Mouse (Mus musculus) midbrain, postnatal 0 days (tissue): ENCODE results near the gene Krtap12-1. TPM values are rescaled to one million over a fixed set of nuclear protein-coding genes. Genes with fewer than 3 reads are reported as not detected.
A peak's percentile ranks its signal among the peaks of the same experiment; 100 is the strongest.
"Not testable (repeated sequence)": the region's sequence is repeated elsewhere in the genome, so short reads cannot be mapped to it uniquely, and the experiment has no call there.

ENCODE experiments used
- ATAC-seq: fragments of 200-750 bp; cut with Nextera tagmentation; 2 replicates; pipeline ENCODE4 v1.8.0; 2017; ENCODE audit warnings: moderate number of reproducible peaks, mild to moderate bottlenecking, moderate TSS enrichment, moderate library complexity; ENCODE audit not compliant: low FRiP score
- DNase-seq: peaks from one replicate; pipeline ENCODE4 v3.0.0-alpha.2; 2015; ENCODE audit warnings: low spot score
- H3K27ac ChIP-seq: fragments of 300-500 bp; sonication (generic); 2 replicates; pipeline ENCODE4 v1.5.1; 2014; ENCODE audit warnings: low read depth, mild to moderate bottlenecking, low read length, mixed read lengths
- H3K27me3 ChIP-seq: fragments of 300-500 bp; sonication (generic); 2 replicates; pipeline ENCODE4 v1.6.1; 2014; ENCODE audit warnings: low read length, control low read depth, mixed read lengths; ENCODE audit not compliant: insufficient read depth
- H3K36me3 ChIP-seq: fragments of 300-500 bp; sonication (generic); 2 replicates; pipeline ENCODE4 v1.6.1; 2014; ENCODE audit warnings: low read length, control low read depth, mixed read lengths; ENCODE audit not compliant: insufficient read depth
- H3K4me1 ChIP-seq: fragments of 300-500 bp; sonication (generic); 2 replicates; pipeline ENCODE4 v1.6.1; 2014; ENCODE audit warnings: mild to moderate bottlenecking, control low read depth, antibody characterized with exemption, low read length, mixed read lengths; ENCODE audit not compliant: insufficient read depth
- H3K4me2 ChIP-seq: fragments of 300-500 bp; sonication (generic); 2 replicates; pipeline ENCODE4 v1.6.1; 2014; ENCODE audit warnings: low read depth, mild to moderate bottlenecking, low read length, mixed read lengths; ENCODE audit not compliant: poor library complexity, severe bottlenecking
- H3K4me3 ChIP-seq: fragments of 300-500 bp; sonication (generic); 2 replicates; pipeline ENCODE4 v1.5.1; 2014; ENCODE audit warnings: low read depth, mild to moderate bottlenecking, low read length, moderate library complexity
- H3K9ac ChIP-seq: fragments of 300-500 bp; sonication (generic); replicated peaks from 2 replicates; pipeline ENCODE4 v1.6.1; 2014; ENCODE audit warnings: mild to moderate bottlenecking, low read length, moderate library complexity, mixed read lengths; ENCODE audit not compliant: poor library complexity, severe bottlenecking
- H3K9me3 ChIP-seq: fragments of 300-500 bp; sonication (generic); 2 replicates; pipeline ENCODE4 v1.6.1; 2016; ENCODE audit warnings: low read length, control low read depth
- CTCF ChIP-seq: IDR thresholded peaks from 2 replicates; pipeline ENCODE4 v1.5.1; 2016; ENCODE audit warnings: antibody characterized with exemption, mild to moderate bottlenecking
- WGBS: fragments of 180-500 bp; shearing (Covaris S2); extraction: QIAGEN DNeasy Blood & Tissue Kit; methylation state at CpG from one replicate; pipeline ENCODE4 v1.1.7; 2014; 5-methylcytosine and 5-hydroxymethylcytosine counted together
- polyA plus RNA-seq: library from polyadenylated mRNA; unstranded; fragments of >200 nt; fragmentation: Nextera tagmentation; extraction: Ambion mirVana; gene quantifications from 2 replicates; pipeline ENCODE4 v1.2.1, GENCODE M21; 2015
- total RNA-seq: library from RNA; depleted of rRNA; stranded (reverse); fragments of >200 nt; gene quantifications from 2 replicates; pipeline ENCODE4 v1.2.3, GENCODE M21; 2014

Gene Krtap12-1
- total and polyA plus RNA-seq, 2 experiments from 2014 or later, result not detected

DNA sequence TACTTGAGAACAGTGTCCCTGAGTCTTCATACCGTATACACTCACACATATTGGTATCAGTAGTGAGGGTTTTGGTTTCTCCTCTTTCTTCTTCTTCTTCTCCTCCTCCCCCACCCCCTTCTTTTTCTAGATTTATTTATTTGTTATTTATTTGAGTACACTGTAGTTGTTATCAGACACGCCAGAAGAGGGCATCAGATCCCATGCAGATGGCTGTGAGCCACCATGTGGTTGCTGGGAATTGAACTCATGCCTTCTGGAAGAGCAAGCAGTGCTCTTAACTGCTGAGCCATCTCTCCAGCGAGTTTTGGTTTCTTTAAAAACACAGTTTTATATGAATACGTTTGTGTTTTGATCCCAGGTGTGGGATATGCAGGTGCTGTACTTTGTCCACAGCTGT lies 7.9 kb downstream of the Krtap12-1 start:
- WGBS, result 71% methylated on average over 4 of the region's 4 CpGs
- no peak overlapping the region for H3K27ac ChIP-seq
- no peak overlapping the region for H3K9ac ChIP-seq
- H3K4me3 ChIP-seq, result no peak overlapping the region
- peak; percentile 41 for TF ChIP-seq CTCF
- no peaks in the 10 kb centered on the region for H3K27me3 ChIP-seq
- H3K9me3 ChIP-seq, result no peaks in the 10 kb centered on the region
- H3K4me2 ChIP-seq, result no peak overlapping the region
- no peaks in the 10 kb centered on the region for H3K36me3 ChIP-seq
- H3K4me1 ChIP-seq, result no peaks in the 10 kb centered on the region
- DNase-seq, result no peak
- no peak for ATAC-seq

DNA sequence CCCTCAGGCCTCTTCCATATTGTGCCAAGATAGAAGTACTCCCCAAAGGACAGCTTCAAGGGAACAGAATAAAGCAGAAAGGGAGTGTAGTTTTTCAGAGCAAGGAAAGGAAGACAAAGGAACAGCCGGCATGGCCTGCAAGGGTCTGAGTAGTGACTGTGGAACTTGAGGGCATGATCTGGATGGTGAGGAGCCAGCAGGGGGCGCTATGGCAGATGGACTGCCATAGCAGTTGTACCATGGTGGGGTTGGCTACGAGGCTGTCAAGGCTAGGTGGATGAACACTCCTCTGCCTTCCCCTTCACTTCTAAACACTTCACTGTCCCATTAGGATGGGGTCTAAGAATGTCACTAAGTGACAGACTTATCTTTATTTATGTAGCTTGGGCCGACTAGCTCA lies 8.8 kb downstream of the Krtap12-1 start:
- H3K36me3 ChIP-seq, result no peaks in the 10 kb centered on the region
- WGBS, result 57% methylated on average over 4 of the region's 4 CpGs
- no peak overlapping the region for H3K27ac ChIP-seq
- no peak overlapping the region for H3K4me3 ChIP-seq
- peak; percentile 46 for TF ChIP-seq CTCF
- ATAC-seq (no peak), DNase-seq (no peak)
- no peaks in the 10 kb centered on the region for H3K4me1 ChIP-seq
- H3K27me3 ChIP-seq, result no peaks in the 10 kb centered on the region
- H3K9me3 ChIP-seq, result no peaks in the 10 kb centered on the region
- H3K9ac ChIP-seq, result no peak overlapping the region
- no peak overlapping the region for H3K4me2 ChIP-seq

DNA sequence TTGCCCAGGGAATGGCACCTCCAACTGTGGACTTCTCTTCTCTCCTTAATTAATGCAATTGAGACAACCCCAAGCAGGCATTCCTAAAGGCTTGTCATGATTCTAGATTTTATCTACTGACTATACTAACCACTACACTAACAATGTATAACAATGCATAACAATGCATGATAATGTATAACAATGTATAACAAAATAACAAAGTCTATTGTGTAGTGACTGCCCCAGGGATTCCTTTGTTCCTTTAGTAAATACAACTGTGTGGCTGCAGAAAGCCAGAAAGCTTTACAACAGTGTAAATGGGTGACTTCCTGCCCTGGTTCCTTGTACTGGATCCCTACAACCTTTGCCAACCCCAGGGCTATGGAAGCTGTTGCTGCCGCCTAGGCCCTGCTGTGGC lies 15.5 kb downstream of the Krtap12-1 start:
- Histone ChIP-seq H3K4me3 (no peak overlapping the region), H3K4me2 (no peak overlapping the region), H3K4me1 (no peaks in the 10 kb centered on the region), H3K36me3 (no peaks in the 10 kb centered on the region), H3K27me3 (no peaks in the 10 kb centered on the region), H3K27ac (no peak overlapping the region), H3K9ac (no peak overlapping the region), H3K9me3 (no peaks in the 10 kb centered on the region)
- no peak for ATAC-seq
- TF ChIP-seq CTCF, result no peak
- 93% methylated on average over 1 of the region's 1 CpGs for WGBS
- DNase-seq, result no peak

DNA sequence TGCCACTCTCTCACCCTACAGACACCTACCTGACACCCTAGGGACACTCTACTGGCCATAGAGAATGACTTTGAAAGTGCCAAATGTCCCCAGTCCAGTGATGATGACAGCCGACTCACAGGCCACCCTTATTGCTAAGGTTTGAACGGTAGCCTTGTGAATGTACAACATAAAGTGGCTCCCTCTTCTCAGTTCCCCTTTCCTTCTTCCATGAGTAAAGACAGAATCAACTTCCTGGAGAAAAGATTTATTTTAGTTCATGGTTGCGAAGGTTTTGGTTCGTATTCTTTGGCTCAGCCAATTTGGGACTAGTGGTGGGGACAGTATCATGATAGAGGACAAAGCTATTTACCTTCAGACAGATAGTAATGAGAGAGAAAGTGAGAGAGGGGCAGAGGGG lies 18.5 kb downstream of the Krtap12-1 start:
- 93% methylated on average over 4 of the region's 4 CpGs for WGBS

DNA sequence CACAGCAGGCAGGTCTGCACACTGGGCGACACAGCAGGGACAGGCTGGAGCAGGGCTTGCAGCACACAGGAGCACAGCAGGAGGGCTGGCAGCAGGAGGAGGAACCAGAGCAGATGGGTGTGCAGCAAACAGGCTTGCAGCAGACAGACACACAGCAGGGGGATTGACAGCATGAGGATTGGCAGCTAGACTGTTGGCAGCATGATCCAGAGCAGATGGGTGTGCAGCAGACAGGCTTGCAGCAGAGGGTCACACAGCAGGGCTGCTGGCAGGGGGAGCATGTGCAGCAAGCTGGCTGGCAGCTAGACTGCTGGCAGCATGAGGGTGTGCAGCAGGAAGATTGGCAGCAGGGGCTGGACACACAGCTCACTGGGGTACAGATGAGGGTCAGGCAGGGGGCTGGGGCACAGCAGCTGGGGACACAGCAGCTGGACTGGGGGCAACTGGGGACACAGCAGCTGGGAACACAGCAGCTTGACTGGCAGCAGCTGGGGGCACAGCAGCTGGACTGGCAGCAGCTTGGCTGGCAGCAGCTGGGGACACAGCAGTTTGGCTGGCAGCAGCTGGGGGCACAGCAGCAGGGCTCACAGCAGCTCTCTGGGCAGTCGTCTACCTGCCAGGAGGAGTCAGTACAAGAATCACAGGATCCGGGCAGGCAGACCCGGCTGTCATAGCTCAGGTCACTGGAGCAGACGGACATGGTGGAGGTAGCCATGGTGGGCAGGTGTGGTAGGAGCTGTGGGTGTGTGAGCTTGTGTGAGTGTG lies 21.7 kb downstream of the Krtap12-1 start, which contains the start of gene Gm18596:
Gm18596 (minus strand) TSS at position 715 of the 765 bp plus-strand sequence.
- DNase-seq, ATAC-seq, H3K4me1 ChIP-seq, H3K4me3 ChIP-seq, H3K27ac ChIP-seq, H3K9me3 ChIP-seq, H3K27me3 ChIP-seq, H3K36me3 ChIP-seq, H3K4me2 ChIP-seq, H3K9ac ChIP-seq: not testable (repeated sequence)
- WGBS, result 55% methylated on average over 4 of the region's 5 CpGs

More for the DNA sequence above, 18.5 kb downstream of the Krtap12-1 start:
- Histone ChIP-seq H3K4me3 (no peak overlapping the region), H3K4me2 (no peak overlapping the region), H3K27me3 (no peaks in the 10 kb centered on the region), H3K4me1 (no peaks in the 10 kb centered on the region), H3K9ac (no peak overlapping the region), H3K27ac (no peak overlapping the region), H3K9me3 (no peaks in the 10 kb centered on the region), H3K36me3 (no peaks in the 10 kb centered on the region)
- no peak for TF ChIP-seq CTCF
- DNase-seq (no peak), ATAC-seq (no peak)

DNA sequence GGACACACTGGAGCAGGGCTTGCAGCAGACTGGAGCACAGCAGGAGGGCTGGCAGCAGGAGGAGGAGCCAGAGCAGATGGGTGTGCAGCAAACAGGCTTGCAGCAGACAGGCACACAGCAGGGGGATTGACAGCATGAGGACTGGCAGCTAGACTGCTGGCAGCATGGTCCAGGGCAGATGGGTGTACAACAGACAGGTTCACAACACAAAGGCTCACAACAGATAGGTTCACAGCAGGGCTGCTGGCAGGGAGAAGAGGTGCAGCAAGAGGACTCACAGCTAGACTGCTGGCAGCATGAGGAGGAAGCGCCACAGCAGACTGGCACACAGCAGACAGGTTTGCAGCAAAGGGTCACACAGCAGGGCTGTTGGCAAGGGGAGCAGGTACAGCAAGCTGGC lies 30.3 kb downstream of the Krtap12-1 start:
- not testable (repeated sequence) for H3K9ac ChIP-seq, H3K9me3 ChIP-seq, H3K4me2 ChIP-seq, ATAC-seq, H3K4me3 ChIP-seq, H3K36me3 ChIP-seq, H3K27ac ChIP-seq, H3K4me1 ChIP-seq, H3K27me3 ChIP-seq, DNase-seq
- WGBS, result 63% methylated on average over 1 of the region's 1 CpGs

DNA sequence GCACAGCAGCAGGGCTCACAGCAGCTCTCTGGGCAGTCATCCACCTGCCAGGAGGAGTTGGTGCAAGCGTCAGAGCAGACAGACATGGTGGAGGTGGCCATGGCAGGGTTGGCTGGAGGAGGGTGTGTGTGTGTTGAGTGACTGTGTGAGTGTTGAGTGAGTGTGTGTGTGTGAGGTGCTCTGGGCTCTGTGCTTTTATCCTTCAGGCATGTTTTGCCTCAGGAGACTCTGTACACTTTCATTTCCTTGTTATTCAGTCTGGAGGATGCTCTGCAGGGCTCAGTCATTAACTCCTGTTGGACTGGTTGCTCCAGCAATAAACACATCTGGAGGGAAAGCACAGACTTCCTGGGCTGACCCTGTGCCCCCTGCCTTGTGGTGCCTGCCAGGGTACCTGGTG lies 30.9 kb downstream of the Krtap12-1 start, which contains the start of gene Gm9736:
Gm9736 (minus strand) TSS at position 101 of the 400 bp plus-strand sequence.
- not testable (repeated sequence) for H3K27ac ChIP-seq, H3K4me3 ChIP-seq, H3K9me3 ChIP-seq, H3K9ac ChIP-seq, H3K36me3 ChIP-seq, H3K4me1 ChIP-seq, DNase-seq, H3K4me2 ChIP-seq, ATAC-seq, H3K27me3 ChIP-seq
- WGBS, result 44% methylated on average over 1 of the region's 1 CpGs
